Mouse (Mus musculus) MN1 (cell line): ENCODE data around the gene Ccl9.
"Not testable (repeated sequence)": the region's sequence is repeated elsewhere in the genome, so short reads cannot be mapped to it uniquely, and the experiment has no call there.

ENCODE experiments used
- DNase-seq: peaks from one replicate; pipeline ENCODE4 v3.0.0-alpha.2; 2016; ENCODE audit warnings: low spot score

The Ccl9 gene

GRCm38 (mm10) chr11:83580699-83581232 lies 2.3 kb upstream of the Ccl9 start:
- DNase-seq: no peak

- no peak for DNase-seq
These were observed 563 bp upstream of the Ccl9 start for GRCm38 (mm10) chr11:83578999-83579398.

DNA sequence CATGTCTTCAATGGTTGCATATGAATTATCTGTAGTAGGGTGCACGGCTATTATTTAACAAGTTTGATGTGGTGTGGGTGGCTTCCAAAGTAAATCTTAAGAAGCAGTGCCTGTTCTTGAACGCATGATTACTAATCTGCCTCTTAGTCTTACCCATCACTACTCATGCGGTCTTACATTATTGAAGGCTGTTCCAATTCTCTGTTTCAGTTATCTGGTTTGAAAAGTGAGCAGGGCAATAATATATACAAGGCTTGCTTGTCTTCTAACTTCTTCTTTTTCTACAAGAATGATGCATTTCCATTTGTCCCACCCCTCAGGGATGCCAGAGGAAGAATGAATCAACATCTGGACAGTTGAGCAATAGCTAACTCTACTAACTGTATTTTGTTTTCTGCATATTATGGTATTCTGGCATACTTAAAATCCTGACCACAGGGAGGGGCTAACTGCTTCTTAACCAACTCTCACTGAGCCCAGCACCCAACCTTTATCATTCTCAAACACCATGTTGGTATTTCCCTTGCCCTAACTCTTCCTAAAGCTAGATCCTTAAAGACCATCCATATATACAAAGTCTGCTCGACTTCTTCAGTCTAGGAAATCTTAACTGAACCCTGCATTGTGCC lies 1.4 kb downstream of the Ccl9 start:
- no peak for DNase-seq

DNA sequence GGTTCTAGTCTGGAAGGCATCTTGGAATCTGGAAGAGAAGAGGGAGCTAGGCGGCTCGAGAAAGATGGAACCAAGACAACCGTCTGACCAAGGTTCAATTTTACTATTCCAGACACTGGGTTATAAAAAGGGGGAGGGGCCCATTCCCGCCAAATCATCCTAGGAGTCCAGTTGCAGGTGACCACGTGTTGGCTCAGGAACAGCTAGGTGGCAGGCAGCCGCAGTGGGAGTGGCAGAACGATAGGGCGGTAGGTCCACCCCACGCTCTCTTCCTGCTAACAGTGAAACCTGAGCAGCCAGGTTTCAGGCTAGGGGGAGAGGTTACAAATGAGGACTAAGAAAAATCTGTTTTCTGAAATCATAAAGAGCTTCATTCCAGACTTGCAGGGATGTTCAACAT lies 5.6 kb downstream of the Ccl9 start:
- no peak for DNase-seq

GRCm38 (mm10) chr11:83572223-83572622 lies 6.2 kb downstream of the Ccl9 start:
- no peak for DNase-seq

GRCm38 (mm10) chr11:83570189-83570588 lies 8.2 kb downstream of the Ccl9 start:
- DNase-seq: no peak

GRCm38 (mm10) chr11:83569249-83569648 lies 9.2 kb downstream of the Ccl9 start:
- no peak for DNase-seq

DNA sequence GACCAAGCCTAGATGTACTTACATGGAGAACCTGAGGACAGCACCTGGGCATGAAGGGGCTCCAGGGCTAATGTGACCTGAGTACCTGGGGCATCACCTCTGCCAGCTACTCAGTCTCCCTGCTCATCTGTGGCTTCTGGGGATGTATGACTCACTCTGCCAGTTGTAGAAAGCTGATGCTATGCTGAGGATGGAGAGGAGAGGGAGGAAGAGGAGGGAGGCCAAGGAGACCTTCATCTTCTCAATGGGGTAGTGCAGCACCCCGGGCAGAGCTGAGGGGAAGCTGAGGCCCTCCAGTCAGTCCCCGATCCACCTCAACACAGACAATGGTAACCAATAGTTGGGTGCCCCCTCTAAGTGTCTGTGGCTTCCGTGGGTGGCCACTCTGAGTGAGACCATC lies 9.7 kb downstream of the Ccl9 start:
- no peak for DNase-seq

GRCm38 (mm10) chr11:83568061-83568460 lies 10.4 kb downstream of the Ccl9 start:
- no peak for DNase-seq

DNA sequence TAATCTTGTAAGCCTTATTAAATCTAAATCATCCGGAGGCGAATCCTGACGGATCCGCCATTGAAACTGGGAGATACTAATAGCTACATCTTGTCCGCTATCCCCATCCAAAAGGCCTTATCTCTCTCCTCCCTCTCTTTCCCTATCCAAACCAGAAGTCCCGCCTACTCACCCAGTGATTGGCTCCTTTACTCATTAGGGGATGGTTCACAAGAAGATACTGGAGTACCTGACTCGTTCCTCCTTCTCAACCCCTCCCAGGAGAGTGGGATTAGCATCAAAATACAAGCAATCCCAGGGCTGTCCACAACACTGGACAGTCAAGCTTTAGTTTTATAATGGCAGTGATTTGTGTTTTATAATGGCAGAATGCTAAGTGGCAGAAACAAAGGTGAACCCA lies 11.1 kb downstream of the Ccl9 start:
- no peak for DNase-seq

GRCm38 (mm10) chr11:83566617-83567016 lies 11.8 kb downstream of the Ccl9 start:
- no peak for DNase-seq

GRCm38 (mm10) chr11:83563754-83564153 lies 14.7 kb downstream of the Ccl9 start:
- DNase-seq: peak; percentile 31

DNA sequence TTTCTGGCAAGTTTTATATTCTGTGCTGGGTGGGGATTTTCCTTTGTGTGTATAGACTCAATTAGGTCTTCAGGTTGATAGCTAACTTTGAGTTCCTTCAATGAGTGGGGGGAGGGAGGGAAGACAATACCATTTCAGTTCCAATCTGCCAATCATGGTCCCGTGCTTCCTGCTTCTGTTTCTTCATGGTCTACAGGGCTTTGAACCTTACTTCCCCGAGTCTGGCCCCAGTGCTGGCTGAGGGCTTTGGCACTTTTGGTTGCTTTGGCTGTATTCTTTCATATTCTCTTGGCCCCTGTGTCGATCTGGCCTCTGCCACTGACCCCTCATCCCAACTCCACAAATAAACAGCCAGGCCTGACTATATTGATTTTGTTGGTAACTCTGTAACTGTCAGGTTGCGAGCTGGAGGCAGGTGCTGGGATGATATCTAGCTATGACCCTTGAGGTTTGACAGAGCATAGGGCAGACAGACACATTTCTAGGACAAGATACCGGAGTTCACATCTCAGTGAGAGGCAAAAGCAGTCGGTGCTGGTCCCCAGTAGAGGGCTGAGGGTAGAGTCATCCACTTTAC lies 16.0 kb downstream of the Ccl9 start:
- no peak for DNase-seq

DNA sequence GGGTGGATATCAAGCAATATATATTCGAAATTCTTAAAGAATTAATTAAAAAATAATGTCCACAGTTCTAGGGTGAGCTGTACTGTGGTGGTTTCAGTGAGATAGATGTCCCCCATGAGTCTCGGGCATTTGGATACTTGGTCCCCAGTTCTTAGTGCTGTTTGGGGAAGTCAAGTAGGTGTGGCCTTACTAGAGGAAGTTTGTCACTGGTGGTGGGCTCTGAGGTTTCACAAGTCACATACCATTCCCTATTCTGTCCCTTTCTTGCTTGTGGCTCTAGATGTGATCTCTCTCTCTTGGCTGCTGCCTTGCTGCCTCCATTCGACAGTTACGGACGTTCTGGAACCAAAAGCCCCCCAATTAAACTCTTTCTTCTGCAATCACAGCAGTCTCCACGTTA lies 18.0 kb downstream of the Ccl9 start:
- DNase-seq: no peak

- no peak for DNase-seq
These were observed 21.4 kb downstream of the Ccl9 start for GRCm38 (mm10) chr11:83557074-83557473.

DNA sequence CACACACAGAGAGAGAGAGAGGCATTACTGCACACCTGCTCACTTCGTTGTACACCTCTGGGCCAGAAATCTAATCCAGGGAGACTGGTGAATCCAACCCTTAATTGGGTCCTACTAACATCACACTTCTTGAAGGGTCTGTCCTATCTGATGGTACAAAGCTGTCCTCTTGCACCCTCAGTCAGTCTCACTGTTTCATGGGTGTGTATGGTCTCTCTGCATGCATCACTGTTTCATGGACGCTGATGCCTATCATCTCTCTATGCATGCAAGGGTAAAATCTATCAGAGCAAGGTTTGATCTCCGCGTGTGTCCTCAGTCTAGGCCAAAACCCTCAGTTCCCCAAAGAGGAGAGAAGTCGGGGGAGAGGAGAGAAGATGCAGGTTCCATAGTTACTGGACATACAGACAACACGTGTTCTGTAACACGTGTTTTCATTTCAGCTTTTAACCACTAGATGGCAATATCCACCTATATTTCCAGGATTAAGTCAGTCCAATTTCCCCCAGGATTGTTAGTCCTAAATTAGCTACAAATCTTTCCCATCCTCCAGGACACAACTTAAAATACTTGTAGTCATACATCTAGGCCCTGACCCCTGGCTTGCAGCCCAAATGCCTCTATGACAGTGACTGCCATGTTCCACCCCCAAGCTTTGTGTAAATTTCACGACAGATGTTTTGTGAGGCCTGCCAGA lies 22.2 kb downstream of the Ccl9 start:
- DNase-seq: peak; percentile 81

DNA sequence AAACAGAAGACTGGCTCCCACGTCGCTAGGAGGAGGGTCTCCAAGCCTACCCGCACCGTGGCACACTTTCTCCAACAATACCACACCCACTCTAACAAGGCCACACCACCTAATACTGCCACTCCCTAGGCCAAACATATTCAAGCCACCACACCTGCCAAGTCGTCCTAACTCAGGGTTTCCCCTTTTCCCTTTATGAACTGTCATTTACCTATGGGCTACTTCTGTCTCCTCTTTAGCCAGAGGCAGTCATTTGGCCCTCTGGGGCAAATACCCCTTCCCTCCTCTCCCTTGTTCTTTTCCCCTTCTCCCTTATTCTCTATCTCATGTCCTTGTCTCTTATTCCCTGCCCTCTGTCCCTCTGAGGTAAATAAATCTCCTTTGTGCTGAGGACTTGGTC lies 26.8 kb downstream of the Ccl9 start:
- DNase-seq: no peak

DNA sequence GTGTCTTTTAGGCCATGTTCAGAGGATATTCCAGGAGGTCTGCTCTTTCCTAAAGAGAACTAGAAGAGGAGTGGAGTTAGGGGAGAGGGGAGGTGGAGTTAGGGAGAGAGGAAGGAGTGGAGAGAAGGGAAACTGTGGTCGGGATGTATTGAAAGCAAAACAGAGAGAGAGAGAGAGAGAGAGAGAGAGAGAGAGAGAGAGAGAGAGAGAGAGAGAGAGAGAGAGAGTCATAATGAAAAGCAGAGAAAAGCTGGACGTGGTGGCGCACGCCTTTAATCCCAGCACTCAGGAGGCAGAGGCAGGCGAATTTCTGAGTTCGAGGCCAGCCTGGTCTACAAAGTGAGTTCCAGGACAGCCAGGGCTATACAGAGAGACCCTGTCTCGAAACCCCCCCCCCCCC lies 27.4 kb downstream of the Ccl9 start:
- not testable (repeated sequence) for DNase-seq

GRCm38 (mm10) chr11:83550186-83550632 lies 28.2 kb downstream of the Ccl9 start:
- DNase-seq: no peak

DNA sequence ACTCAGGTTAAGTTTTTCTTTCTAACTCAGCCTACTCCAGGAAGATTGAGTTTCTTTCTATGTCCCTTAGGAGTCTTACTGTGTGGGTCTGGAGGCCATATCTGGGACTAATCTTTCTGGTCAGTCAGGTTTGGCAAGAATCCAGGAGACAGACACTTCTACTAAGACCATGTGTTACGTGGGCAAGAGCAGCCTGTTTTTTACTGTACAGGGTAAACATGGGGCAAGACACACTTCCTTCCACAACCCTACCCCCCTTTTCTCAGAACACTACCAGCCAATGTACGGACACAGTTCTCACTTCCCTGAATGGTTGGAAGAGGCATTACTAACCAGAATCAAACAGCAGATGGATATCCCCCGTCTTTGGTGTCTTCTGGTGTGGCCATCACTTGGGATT lies 34.2 kb downstream of the Ccl9 start:
- DNase-seq: peak; percentile 71

- DNase-seq: no peak
These were observed 37.0 kb downstream of the Ccl9 start for GRCm38 (mm10) chr11:83541415-83541814.

DNA sequence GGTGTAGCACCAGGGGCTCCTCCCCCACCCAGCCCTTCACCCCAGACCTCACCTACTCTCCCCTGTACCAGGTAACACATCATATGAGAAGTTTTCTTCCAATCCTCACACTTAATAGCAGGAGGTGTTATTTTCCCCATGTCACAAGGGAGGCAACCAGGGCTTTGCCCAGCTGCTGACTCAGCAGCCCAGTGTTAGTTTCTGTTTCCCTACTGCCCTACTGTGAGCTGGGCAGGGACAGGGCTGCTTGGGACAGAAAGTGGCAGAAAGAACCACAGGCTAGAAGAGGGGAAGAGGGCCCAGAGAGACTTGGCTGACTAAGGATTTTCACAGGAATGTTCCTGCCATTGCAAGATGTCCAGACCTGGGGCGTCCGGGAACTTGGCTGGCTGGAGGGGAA lies 37.5 kb downstream of the Ccl9 start:
- DNase-seq: no peak

GRCm38 (mm10) chr11:83538705-83539314 lies 39.6 kb downstream of the Ccl9 start:
- no peak for DNase-seq
